Mouse (Mus musculus): ENCODE results near the gene Kank3. TPM values are rescaled to one million over a fixed set of nuclear protein-coding genes. Genes with fewer than 3 reads are reported as not detected.
A peak's percentile ranks its signal among the peaks of the same experiment; 100 is the strongest.

Gene Kank3
- 8.6 to 12.3 TPM (median 10.3 TPM) in 3 replicates for total RNA-seq (2017)

DNA sequence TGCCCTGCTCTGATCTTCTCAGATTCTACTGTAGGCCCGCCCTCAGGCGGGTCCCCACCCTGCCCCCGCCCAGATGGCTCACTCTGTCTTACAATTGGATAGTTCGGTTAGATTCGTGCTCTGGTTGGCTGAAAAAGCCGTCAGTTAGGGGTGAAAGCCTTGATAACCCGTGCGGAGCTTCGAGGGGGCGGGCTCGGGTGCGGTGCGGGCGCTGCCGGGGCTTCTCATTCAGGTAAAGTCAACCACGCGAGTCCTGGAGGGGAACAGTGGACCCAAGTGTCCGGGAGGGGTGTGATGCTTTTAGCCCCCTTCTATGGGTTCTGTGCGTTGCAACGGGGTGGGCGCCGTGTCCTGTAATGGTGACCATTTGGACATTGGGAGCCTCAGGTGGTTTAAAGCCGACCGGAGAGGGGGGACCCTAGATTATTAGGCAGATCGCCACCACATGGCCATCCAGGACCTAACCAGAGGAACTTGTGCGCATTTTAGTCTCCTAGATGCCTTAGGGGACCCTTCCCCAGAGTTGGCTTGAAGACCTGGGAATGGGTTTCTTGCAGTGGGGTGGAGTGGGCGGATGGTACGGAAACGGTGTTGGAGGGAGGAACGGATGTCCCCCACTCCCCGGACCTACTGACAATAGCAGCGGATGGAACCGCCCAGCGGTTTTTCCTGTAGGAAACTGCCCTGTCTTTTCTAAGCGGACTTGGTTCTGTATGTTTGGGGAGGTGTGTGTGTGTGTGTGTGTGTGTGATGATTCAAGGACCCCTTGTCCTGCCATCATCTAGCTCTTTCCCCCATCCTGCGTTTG lies at the start of gene Kank3:
Gene Kank3 (plus strand): TSS at position 186 of the 808 bp plus-strand sequence.
- ATAC-seq (replicated peaks; ENCODE audit: insufficient number of reproducible peaks, low FRiP score, low TSS enrichment, poor library complexity, severe bottlenecking) = peak; percentile 96

DNA sequence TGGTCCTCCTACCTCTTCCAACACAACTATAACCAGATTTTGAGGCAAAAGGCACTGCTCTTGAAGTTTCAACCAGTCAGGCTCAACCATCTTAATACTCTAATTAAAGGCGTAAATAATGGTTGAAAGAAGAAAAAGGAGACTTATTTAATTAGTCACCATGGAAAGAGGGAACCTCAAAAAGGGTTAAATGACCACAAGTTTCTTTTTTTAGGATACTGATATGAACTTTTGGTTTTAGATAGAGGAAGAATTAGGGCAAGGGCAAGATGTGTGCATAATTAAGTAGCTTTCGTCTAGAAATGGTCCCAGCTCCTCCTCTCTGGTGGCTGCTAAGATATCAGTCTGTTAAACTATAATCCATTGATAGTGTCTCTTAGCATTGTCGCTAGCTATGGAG lies 43.9 kb upstream of the Kank3 start:
- ATAC-seq (replicated peaks; ENCODE audit: insufficient number of reproducible peaks, low FRiP score, low TSS enrichment, poor library complexity, severe bottlenecking) = no peak

DNA sequence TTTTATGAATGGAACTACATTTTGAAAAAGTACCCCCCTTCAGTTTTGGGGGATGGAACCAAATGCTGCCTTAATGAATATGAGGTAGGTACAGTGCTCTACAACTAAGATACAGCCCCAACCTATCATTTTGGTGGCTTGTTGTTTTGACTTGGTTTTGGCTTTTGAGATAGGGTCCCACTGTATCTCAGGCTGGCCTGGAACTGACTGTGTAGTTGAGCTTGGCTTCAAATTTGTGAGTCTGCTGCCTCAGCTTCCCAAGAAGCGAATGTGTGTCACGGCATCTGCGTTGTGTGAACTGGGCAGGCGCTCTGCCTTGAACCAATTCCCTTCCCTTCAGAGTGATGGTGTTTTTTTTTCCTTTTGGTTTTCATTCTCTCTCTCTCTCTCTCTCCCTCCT lies 38.7 kb upstream of the Kank3 start:
- ATAC-seq (replicated peaks; ENCODE audit: insufficient number of reproducible peaks, low FRiP score, low TSS enrichment, poor library complexity, severe bottlenecking) = no peak

DNA sequence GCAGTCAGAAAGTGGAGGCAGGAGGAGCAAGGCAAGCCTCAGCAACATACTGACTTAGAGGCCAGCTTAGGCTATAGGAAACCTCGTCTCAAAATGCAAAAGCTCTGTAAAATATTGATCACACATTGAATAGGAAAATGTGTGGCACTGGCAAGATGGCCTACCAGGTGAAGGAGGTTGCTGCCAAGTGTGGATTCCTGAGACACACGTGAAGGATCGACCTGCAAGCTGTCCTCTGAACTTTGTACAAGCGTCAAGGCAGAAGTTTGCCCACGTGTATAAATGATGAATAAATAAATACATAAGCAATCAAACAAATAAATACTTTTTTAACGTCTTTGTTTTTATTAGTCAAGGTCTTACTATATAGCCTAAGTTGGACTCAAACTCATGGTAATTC lies 36.9 kb upstream of the Kank3 start:
- ATAC-seq (replicated peaks; ENCODE audit: insufficient number of reproducible peaks, low FRiP score, low TSS enrichment, poor library complexity, severe bottlenecking) = no peak

DNA sequence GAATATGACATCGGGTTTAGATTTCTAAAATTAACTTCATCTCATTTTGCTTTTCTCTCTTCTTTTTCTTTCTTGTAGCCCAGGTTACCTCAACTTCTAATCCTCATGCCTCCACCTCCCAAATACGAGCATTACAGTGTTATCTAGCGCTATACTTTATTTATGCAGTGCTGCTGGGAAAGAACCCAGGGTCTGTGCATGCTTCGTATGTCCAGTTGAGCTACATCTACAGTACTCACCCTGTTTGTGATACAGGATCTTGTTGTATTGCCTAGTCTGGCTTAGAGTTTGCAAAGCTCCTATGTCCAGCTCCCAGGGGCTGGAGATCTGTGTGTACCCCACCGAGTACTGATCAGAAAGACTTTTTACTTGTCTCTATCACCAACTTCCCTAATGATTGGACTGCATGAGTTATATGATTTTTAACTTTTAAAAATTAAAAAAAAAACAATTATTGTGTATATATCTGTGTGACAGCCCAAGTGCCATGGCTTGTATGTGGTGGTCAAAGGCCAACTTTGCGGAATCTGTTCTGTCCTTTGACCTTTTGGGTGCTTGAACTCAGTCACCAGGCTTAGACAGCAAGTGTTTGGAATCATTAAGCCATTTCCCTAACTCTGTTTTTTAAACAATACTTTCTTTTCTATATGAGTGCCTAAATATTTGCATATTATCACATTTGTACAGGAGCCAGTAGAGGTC lies 36.3 kb upstream of the Kank3 start:
- no peak for ATAC-seq (replicated peaks; ENCODE audit: insufficient number of reproducible peaks, low FRiP score, low TSS enrichment, poor library complexity, severe bottlenecking)

DNA sequence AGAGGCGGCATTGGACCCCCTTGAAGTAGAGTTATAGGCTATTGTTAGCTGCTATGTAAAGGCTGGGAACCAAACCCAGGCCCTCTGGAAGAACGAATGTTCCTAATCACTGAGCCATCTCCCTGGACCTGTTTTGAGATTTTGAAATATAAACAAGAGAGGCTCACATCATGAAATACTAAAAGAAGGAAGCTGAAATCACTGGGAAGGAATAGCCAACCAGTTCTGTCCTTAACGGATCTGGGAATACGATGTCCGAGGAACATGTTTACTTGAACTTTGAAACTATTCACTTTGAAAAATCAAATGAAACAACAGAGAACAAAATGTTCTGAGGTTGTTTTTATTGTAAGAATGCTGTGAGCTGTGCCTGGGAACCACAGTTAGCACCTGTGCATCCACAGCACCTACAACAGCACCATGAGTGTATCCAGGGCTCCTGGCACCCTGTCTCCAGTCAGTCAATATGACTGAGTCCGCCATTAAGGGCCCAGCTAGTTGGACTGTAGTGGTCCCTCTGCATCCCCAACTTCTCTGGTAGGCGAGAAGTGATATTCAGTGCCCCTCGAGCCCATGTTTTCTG lies 35.7 kb upstream of the Kank3 start:
- no peak for ATAC-seq (replicated peaks; ENCODE audit: insufficient number of reproducible peaks, low FRiP score, low TSS enrichment, poor library complexity, severe bottlenecking)

DNA sequence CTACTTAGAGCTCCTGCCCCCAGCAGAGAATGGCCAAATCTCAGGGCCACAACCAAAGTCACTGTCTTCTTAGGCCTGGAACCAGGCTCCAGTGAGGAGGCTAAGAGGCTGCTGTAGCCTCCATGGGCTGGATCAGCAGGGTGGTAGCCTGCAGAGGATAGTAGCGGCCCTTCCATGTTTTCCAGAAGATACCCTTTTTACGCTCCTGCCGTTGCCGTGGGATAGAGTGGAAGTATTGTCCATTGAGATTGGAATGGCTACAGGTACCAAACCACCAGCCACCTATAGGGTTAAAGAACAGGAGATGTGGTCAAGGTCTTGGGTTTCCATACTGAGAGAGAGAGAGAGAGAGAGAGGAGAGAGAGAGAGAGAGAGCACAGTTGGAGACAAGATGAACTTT lies 35.0 kb upstream of the Kank3 start:
- no peak for ATAC-seq (replicated peaks; ENCODE audit: insufficient number of reproducible peaks, low FRiP score, low TSS enrichment, poor library complexity, severe bottlenecking)

DNA sequence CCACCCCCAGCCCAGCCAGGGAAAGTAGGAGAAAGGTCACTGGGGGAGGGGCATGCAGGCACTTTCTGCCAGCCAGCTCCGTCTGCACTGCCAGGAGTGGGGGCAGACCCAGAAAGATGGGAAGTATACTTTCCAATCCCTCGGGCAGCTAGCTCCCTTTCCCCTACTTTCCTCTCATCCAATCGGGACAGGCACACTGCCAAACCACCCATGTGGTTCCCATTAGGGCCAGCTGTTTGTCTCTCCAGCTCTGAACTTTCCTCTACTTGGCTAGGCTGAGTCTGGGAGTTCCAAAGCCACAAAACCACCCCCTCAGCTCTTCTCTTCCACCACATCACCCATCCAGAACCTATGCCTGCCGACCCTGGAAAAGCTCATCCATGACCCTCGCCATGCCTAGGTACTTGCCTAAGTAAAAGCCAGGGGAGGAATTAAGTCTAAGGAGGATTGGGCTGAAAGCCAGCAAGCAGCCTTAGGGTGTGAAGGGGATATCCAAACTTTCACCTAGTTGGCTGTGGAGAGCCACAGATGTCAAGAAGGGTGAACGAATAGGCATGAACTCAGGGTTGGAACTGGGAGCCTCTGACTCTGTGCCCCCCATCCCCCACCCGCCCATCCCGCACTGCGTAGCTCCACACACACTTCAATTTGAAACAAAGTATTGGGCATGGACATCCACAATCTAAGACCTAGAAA lies 30.9 kb upstream of the Kank3 start:
- ATAC-seq (replicated peaks; ENCODE audit: insufficient number of reproducible peaks, low FRiP score, low TSS enrichment, poor library complexity, severe bottlenecking) = no peak

DNA sequence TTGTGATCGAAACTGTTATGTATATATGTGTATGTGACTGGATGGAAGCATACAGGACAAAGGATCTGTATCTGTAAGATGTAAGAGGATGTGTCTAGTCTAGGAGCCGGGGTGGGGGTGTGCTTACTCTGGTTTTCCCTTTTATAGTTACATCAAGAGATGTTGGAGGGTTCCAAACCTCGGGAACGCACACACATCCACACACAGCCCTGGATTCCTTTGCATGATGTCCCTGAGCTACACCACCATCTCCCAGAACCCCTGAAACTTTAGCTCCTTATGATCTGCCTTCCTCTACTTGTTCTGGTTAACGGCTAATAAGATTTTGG lies 30.4 kb upstream of the Kank3 start:
- ATAC-seq (replicated peaks; ENCODE audit: insufficient number of reproducible peaks, low FRiP score, low TSS enrichment, poor library complexity, severe bottlenecking) = no peak

DNA sequence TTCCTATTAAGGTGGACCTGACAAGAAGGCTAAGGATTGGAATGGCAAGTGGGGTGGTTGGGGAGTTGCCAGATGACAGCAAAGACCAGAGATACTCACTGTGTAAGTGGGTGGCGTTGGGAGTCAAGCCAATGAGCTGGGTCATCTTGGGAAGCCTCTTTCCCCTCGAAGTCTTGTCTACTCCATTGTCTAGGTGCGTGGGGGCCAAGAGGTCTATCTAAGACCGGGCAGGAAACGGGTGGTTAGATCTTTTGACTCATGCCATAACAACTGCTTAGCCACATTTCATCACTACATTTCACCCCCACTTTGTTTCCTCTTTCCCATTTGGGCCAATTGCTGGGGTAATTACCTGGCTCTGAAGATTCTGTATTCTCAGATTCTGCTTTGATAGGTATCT lies 29.9 kb upstream of the Kank3 start:
- peak; percentile 45 for ATAC-seq (replicated peaks; ENCODE audit: insufficient number of reproducible peaks, low FRiP score, low TSS enrichment, poor library complexity, severe bottlenecking)

DNA sequence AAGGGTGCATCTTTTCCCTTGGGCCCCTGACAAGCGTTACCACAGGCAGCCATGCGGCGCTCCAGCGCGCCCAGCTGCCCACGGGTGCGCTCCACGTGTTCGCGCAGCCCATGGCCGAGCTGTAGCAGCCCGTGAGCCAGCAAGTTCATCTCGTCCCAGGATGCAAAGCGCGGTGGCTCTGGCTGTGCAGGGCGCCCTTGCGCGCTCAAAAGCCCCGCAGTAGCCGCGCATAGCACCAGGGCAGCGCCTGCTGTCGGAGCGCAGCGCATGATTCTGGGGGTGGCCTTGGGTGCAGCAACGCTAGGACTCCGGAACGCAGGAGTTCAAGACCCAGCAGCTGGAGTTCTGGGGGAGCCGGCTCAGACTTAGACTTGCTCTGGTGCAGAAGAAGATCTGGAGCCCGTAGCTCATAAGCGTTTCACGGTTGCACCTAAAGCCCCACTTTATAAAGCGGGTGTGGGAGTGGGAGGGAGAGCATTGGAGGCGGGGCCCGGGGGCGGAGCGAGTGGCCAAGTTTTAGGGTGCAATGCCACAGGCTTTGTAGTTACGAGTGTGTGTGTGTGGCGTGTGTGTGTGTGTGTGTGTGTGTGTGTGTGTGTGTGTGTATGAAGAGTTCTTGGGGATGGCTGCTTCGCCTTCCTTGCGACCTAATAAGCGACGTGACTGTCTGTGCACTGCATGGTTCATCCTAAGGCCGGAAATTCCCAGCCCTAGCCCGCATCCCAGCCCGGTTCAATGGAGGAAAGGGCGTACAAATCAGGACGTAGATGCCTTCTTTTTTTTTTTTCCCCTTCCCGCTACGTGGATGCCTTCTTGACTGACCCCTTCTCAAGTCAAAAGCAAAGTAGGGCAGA lies 29.0 kb upstream of the Kank3 start, which contains the start of gene Angptl4:
Gene Angptl4 (minus strand): TSS at position 707 of the 854 bp plus-strand sequence.
- 0 out of 2 replicates have a peak, but pooled peaks have one; percentile 42 for ATAC-seq (replicated peaks; ENCODE audit: insufficient number of reproducible peaks, low FRiP score, low TSS enrichment, poor library complexity, severe bottlenecking)

DNA sequence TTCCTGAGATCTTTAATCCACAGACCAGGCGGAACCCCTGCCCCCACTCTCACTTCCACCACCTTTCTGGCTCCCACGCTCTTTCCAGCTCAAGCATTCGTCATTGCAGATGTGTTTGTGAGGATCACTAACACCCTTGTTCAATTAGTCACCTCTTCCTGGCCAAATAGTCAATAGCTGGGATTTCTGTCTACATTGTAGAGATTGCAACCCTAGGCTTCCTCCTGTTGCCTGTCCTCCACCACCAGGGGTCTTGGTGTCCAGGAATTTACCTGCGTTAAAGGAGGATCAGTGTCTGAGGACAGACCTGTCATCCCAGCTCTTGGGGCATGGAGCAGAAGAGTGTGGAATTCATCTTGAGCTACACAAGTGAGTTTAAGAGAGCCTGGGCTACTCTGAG lies 28.3 kb upstream of the Kank3 start:
- no peak for ATAC-seq (replicated peaks; ENCODE audit: insufficient number of reproducible peaks, low FRiP score, low TSS enrichment, poor library complexity, severe bottlenecking)

DNA sequence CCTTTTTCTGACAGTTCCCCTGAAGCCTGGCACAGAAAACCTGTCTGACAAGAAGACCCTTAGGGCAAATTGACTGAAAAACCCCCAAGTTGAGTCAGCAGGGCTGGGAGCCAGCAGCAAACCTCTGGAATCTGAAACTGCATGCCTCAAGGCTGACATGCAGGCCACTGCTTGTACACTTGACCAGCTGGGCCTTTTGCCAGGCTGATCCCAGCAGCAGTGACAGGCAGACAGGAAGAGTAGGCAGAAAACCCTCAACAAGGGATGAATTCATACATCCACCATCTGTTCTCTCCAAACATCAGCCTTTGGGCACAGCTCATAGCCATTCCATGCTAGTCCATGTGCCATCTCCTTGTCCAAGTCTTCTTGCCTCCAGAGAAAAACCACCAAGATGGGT lies 26.9 kb upstream of the Kank3 start:
- no peak for ATAC-seq (replicated peaks; ENCODE audit: insufficient number of reproducible peaks, low FRiP score, low TSS enrichment, poor library complexity, severe bottlenecking)

DNA sequence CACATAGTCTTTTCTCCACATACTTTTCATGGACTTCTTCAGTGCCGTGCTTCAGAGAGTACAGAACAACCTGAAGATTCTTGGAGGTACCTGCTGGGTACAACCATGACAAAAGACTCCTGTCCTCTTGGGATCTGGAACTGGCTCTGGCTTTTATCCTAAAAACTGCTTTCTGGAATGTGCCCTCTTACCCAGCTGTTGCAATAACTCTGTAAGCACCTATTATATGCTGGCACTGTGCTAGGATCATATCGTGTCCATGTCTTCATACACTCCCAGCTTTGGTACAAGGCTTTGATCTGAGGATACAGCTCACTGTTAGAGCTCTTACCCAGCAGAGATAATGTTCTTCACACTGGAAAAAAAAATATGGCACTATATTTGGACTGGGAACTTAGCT lies 25.4 kb upstream of the Kank3 start:
- ATAC-seq (replicated peaks; ENCODE audit: insufficient number of reproducible peaks, low FRiP score, low TSS enrichment, poor library complexity, severe bottlenecking) = no peak

DNA sequence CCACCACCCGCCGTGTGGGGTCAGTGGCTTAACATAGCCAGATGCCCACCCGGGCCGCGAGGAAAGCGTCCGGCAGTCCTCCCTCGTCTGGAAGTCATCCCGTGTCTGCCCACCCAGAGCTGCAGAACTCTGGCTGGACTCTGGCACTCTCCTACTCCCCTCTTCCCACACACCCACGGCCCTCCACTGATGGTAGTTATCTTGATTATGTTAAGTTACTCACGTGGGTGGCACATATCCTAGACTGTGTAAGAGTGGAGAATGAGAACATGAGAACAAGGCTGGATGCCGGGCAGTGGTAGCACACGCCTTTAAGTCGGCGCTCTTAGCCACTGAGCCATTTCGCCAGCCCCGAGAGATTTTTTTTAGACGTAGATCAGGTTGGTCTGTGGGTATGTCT lies 23.9 kb upstream of the Kank3 start:
- no peak for ATAC-seq (replicated peaks; ENCODE audit: insufficient number of reproducible peaks, low FRiP score, low TSS enrichment, poor library complexity, severe bottlenecking)

DNA sequence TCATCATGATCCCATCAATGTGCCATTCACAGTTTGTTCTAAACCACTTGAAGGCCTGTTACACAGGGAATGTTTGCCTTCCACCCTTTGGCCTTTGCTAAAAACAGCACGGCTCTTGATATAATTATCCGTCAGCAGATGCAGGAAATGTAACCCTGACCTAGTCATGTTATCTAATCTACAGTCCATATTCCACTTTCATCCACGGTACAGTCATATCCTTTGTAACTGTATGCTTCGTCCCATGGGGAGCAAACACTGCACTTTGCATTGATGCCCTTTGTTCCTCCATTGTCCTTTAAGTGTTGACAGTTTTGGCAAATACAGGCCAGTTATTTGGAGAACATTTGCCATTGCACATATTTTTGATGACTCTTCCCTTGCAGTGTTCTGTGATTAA lies 21.6 kb upstream of the Kank3 start:
- ATAC-seq (replicated peaks; ENCODE audit: insufficient number of reproducible peaks, low FRiP score, low TSS enrichment, poor library complexity, severe bottlenecking) = no peak

DNA sequence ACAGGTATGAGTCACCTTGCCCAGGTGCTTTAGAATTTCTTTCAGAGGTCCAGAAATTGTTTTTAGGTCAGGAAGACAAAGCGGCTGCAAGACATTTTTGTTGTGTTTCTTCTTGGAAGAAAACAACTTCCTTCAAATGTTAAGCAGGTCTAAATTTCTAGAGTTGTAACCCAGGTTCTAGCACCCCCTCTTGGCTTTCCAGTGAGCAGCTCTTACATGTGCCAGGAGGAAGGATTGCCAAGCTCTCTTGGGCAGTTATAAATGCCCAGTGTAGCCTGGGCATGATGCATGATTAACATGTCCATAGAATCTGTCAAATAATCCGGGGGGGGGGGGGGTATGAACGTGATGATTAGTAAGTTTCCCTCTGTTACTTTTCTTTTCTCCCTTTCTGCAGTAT lies 12.0 kb upstream of the Kank3 start:
- no peak for ATAC-seq (replicated peaks; ENCODE audit: insufficient number of reproducible peaks, low FRiP score, low TSS enrichment, poor library complexity, severe bottlenecking)

DNA sequence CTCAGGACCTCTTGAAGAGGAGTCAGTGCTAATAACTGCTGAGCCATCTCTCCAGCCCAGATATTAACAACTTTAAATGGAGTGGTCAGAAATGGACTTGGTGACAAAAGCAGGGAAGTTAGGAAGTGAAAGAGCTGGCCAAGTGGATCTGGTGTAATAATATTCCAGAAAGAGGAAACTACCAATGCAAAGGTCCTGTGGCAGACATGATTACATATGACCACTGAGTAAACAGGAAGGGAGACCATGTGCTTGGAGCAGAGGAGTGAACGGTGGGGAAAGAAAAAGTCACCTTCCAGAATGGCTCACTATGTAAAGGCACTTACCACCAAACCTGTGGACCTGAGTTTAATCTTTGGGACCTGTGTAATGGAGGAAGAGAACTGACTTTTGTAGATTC lies 11.0 kb upstream of the Kank3 start:
- peak; percentile 66 for ATAC-seq (replicated peaks; ENCODE audit: insufficient number of reproducible peaks, low FRiP score, low TSS enrichment, poor library complexity, severe bottlenecking)

DNA sequence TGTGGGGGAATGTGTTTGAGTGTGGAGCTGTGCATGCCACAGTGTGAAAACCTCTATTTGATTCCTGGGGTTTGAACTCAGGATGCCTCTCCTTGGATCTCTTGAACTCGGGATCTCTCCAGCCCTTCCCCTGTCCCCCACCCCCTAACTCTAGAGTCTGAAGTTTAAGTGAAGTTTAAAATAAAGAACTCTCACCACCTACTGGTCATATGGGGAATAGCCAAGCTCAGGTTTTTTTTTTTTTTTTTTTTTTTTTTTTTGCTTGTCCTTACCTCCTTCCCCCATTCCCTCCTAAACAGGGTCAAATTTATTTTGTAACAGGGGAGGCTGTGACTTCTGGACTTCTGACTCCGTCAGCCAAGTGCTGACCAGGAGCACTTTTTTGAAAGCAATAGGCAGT lies 8.1 kb upstream of the Kank3 start:
- no peak; the same call in 1 of the 2 replicates for ATAC-seq (replicated peaks; ENCODE audit: insufficient number of reproducible peaks, low FRiP score, low TSS enrichment, poor library complexity, severe bottlenecking)

All from monocyte, adult 5-6 weeks (primary cell).